Mouse (Mus musculus) hematopoietic stem cell, adult 5-6 weeks (primary cell): ENCODE data around the gene Rasgrp3. TPM values are rescaled to one million over a fixed set of nuclear protein-coding genes. Genes with fewer than 3 reads are reported as not detected.

ENCODE experiments used
- ATAC-seq, 2 experiments: fragments of 125-278 bp in 1 of 2; replicated peaks in 1 of 2; 2 replicates each; pipeline ENCODE4 v1.8.0; 2016 to 2017; ENCODE audit warnings: inconsistent platforms in 2 of 2, mild to moderate bottlenecking in 2 of 2, moderate number of reproducible peaks in 2 of 2, low read depth in 1 of 2, moderate TSS enrichment in 1 of 2; ENCODE audit not compliant: low FRiP score in 2 of 2, poor library complexity in 2 of 2, severe bottlenecking in 2 of 2, insufficient read depth in 1 of 2, low TSS enrichment in 1 of 2
- total RNA-seq: library from RNA; stranded (forward); fragments of 172-1452, 232-1000 nt; gene quantifications from 2 replicates; pipeline ENCODE4 v1.2.3, GENCODE M21; 2017

The Rasgrp3 gene
- total RNA-seq = 1.3 and 13.1 TPM in 2 replicates

GRCm38 (mm10) chr17:75435599-75435998 lies at the start of gene Rasgrp3:
Gene Rasgrp3, plus strand, starts transcription at chr17:75435896.
- no peak; a peak in 1 of 4 replicates for ATAC-seq

- ATAC-seq = no peak
Observed at GRCm38 (mm10) chr17:75388402-75388801, 47.3 kb upstream of the Rasgrp3 start.

- no peak for ATAC-seq
Observed at GRCm38 (mm10) chr17:75390142-75390541, 45.6 kb upstream of the Rasgrp3 start.

- no peak for ATAC-seq
Observed at GRCm38 (mm10) chr17:75391429-75392192, 44.1 kb upstream of the Rasgrp3 start.

GRCm38 (mm10) chr17:75406405-75406804 lies 29.3 kb upstream of the Rasgrp3 start:
- 0 out of 4 replicates have a peak, but pooled peaks of 1 of the 2 experiments have one; percentile 12 for ATAC-seq

- ATAC-seq = peak; percentile 77 to 86; a peak in 3 of 4 replicates
Observed at GRCm38 (mm10) chr17:75416861-75417260, 18.8 kb upstream of the Rasgrp3 start.

GRCm38 (mm10) chr17:75434152-75434551 lies 1.5 kb upstream of the Rasgrp3 start:
- ATAC-seq = no peak

- ATAC-seq = no peak
Observed at GRCm38 (mm10) chr17:75434871-75435270, 825 bp upstream of the Rasgrp3 start.

GRCm38 (mm10) chr17:75436095-75436494 lies 399 bp downstream of the Rasgrp3 start:
- ATAC-seq = peak; percentile 25 to 48; a peak in 2 of 4 replicates

GRCm38 (mm10) chr17:75436819-75437218 lies 1.1 kb downstream of the Rasgrp3 start:
- ATAC-seq = peak in 1 of 2 experiments; percentile 33; a peak in 1 of 4 replicates

GRCm38 (mm10) chr17:75437239-75437750 lies 1.6 kb downstream of the Rasgrp3 start:
- no peak for ATAC-seq

- ATAC-seq = no peak
Observed at GRCm38 (mm10) chr17:75438162-75438561, 2.5 kb downstream of the Rasgrp3 start.

GRCm38 (mm10) chr17:75439062-75439461 lies 3.4 kb downstream of the Rasgrp3 start:
- ATAC-seq = no peak

GRCm38 (mm10) chr17:75440619-75441018 lies 4.9 kb downstream of the Rasgrp3 start:
- peak; percentile 73 to 78 for ATAC-seq

- ATAC-seq = no peak
Observed at GRCm38 (mm10) chr17:75441260-75441830, 5.6 kb downstream of the Rasgrp3 start.

- ATAC-seq = no peak
Observed at GRCm38 (mm10) chr17:75442352-75442751, 6.7 kb downstream of the Rasgrp3 start.

GRCm38 (mm10) chr17:75443064-75443621 lies 7.4 kb downstream of the Rasgrp3 start:
- no peak for ATAC-seq

GRCm38 (mm10) chr17:75448257-75448656 lies 12.6 kb downstream of the Rasgrp3 start:
- ATAC-seq = no peak
